Comparison of ENCODE assay signal across 8 mouse cellular contexts in genomic region chr2:164804533-164805331, GRCm38 (mm10). TPM values are rescaled to one million over a fixed set of nuclear protein-coding genes. Genes with fewer than 3 reads are reported as not detected.
A peak's percentile ranks its signal among the peaks of the same experiment; 100 is the strongest.
DNase-seq lines count a peak whose midpoint lies in the region; ATAC-seq lines count a peak whose summit lies in the region.

Gene Acot8 (minus strand): TSS chr2:164804882.
Gene Zswim3 (plus strand): TSS chr2:164805098.

- H3K4me2 ChIP-seq in heart, embryonic 13.5 days: peak within 1 kb of the TSS; percentile 85
- peak within 1 kb of the TSS; percentile 92 for H3K4me2 ChIP-seq in liver, embryonic 12.5 days
- peak within 1 kb of the TSS; percentile 91 for H3K4me2 ChIP-seq in stomach, embryonic 15.5 days

- H3K36me3 ChIP-seq in heart, embryonic 13.5 days: peaks cover 39% of the 10 kb centered on the region
- peaks cover 47% of the 10 kb centered on the region for H3K36me3 ChIP-seq in liver, embryonic 12.5 days
- H3K36me3 ChIP-seq in stomach, embryonic 15.5 days: peaks cover 13% of the 10 kb centered on the region; the same call in 1 of the 2 replicates

- DNase-seq in CD4-positive helper T cell, adult 2 months (ENCODE audit: low read depth, low spot score): peak; percentile 99
- peak; percentile 97 for DNase-seq in brain, embryonic 18.5 days (ENCODE audit: low read depth, low spot score)
- DNase-seq in kidney, postnatal 10 days: peak; percentile 98
- DNase-seq in natural killer cell, adult 2 months (ENCODE audit: low spot score in 2 of 2): peak; percentile 98

- ATAC-seq in erythroid progenitor cell, adult 5-6 weeks (replicated peaks; ENCODE audit: low FRiP score, poor library complexity, severe bottlenecking): peak; percentile 91
- peak; percentile 95 for ATAC-seq in heart, embryonic 13.5 days (ENCODE audit: extremely low read depth, insufficient number of reproducible peaks, low FRiP score, low TSS enrichment)
- peak; percentile 92 for ATAC-seq in liver, embryonic 12.5 days
- peak; percentile 95 for ATAC-seq in stomach, embryonic 15.5 days (ENCODE audit: insufficient read depth, low FRiP score, low read depth)

- H3K9me3 ChIP-seq in heart, embryonic 13.5 days: no peaks in the 10 kb centered on the region
- no peaks in the 10 kb centered on the region for H3K9me3 ChIP-seq in liver, embryonic 12.5 days (replicated peaks)
- no peaks in the 10 kb centered on the region for H3K9me3 ChIP-seq in stomach, embryonic 15.5 days

- peak within 1 kb of the TSS; percentile 93 for H3K9ac ChIP-seq in heart, embryonic 13.5 days
- peak within 1 kb of the TSS; percentile 85 for H3K9ac ChIP-seq in liver, embryonic 12.5 days
- peak within 1 kb of the TSS; percentile 81 for H3K9ac ChIP-seq in stomach, embryonic 15.5 days

- WGBS in heart, embryonic 13.5 days: under 1% methylated on average over 47 of the region's 47 CpGs
- WGBS in liver, embryonic 12.5 days (ENCODE audit: insufficient replicate concordance): under 1% methylated on average over 47 of the region's 47 CpGs
- WGBS in stomach, embryonic 15.5 days: under 1% methylated on average over 47 of the region's 47 CpGs

- H3K4me1 ChIP-seq in heart, embryonic 13.5 days: peaks cover 33% of the 10 kb centered on the region
- peaks cover 42% of the 10 kb centered on the region for H3K4me1 ChIP-seq in liver, embryonic 12.5 days
- H3K4me1 ChIP-seq in stomach, embryonic 15.5 days: peaks cover 11% of the 10 kb centered on the region

- peak within 1 kb of the TSS; percentile 80 for H3K4me3 ChIP-seq in heart, embryonic 13.5 days
- H3K4me3 ChIP-seq in liver, embryonic 12.5 days: peak within 1 kb of the TSS; percentile 71
- H3K4me3 ChIP-seq in stomach, embryonic 15.5 days (replicated peaks): peak within 1 kb of the TSS; percentile 88

- H3K27ac ChIP-seq in heart, embryonic 13.5 days (replicated peaks): peak within 1 kb of the TSS; percentile 84
- peak within 1 kb of the TSS; percentile 96 for H3K27ac ChIP-seq in liver, embryonic 12.5 days
- peak within 1 kb of the TSS; percentile 92 for H3K27ac ChIP-seq in stomach, embryonic 15.5 days

- H3K27me3 ChIP-seq in heart, embryonic 13.5 days (replicated peaks): no peaks in the 10 kb centered on the region
- H3K27me3 ChIP-seq in liver, embryonic 12.5 days (replicated peaks): no peaks in the 10 kb centered on the region
- H3K27me3 ChIP-seq in stomach, embryonic 15.5 days (replicated peaks): no peaks in the 10 kb centered on the region

RNA-seq across cellular contexts. Expression of gene Acot8, which starts in this region (rescaled TPM):
- total RNA-seq in erythroid progenitor cell, adult 5-6 weeks (2015; ENCODE audit: low replicate concordance): 23.8 and 30.6 TPM in 2 replicates
- total RNA-seq in erythroid progenitor cell, adult 5-6 weeks (2017; ENCODE audit: low replicate concordance): 33.6 and 58.4 TPM in 2 replicates
- 12.0 and 18.0 TPM in 2 replicates for polyA plus RNA-seq in heart, embryonic 13.5 days (2015; fragmentation: Nextera tagmentation; extraction: Ambion mirVana)
- polyA plus RNA-seq in liver, embryonic 12.5 days (2016; fragmentation: Nextera tagmentation; extraction: Ambion mirVana): 20.3 and 21.5 TPM in 2 replicates
- 21.9 and 22.9 TPM in 2 replicates for polyA plus RNA-seq in stomach, embryonic 15.5 days (2015; fragmentation: Nextera tagmentation; extraction: Ambion mirVana)

RNA-seq across cellular contexts. Expression of gene Zswim3, which starts in this region (rescaled TPM):
- 2.5 and 7.2 TPM in 2 replicates for total RNA-seq in erythroid progenitor cell, adult 5-6 weeks (2015; ENCODE audit: low replicate concordance)
- total RNA-seq in erythroid progenitor cell, adult 5-6 weeks (2017; ENCODE audit: low replicate concordance): 1.3 and 2.3 TPM in 2 replicates
- 5.0 and 5.4 TPM in 2 replicates for polyA plus RNA-seq in heart, embryonic 13.5 days (2015; fragmentation: Nextera tagmentation; extraction: Ambion mirVana)
- 4.8 and 5.9 TPM in 2 replicates for polyA plus RNA-seq in liver, embryonic 12.5 days (2016; fragmentation: Nextera tagmentation; extraction: Ambion mirVana)
- 7.9 and 8.5 TPM in 2 replicates for polyA plus RNA-seq in stomach, embryonic 15.5 days (2015; fragmentation: Nextera tagmentation; extraction: Ambion mirVana)

Comparison
In these comparisons a context has a peak if more than half of its experiments do, and no peak if none do; other contexts are left out.
1. Peak in every context shown above with its lines: DNase-seq, ATAC-seq, H3K4me3 ChIP-seq and H3K27ac ChIP-seq.